Mouse (Mus musculus) testis, adult 2 months (tissue): Measurements from ENCODE around the gene Gsn.

Experiments used
- CTCF ChIP-seq: fragments of 200-500 bp; IDR thresholded peaks from 2 replicates; pipeline ENCODE4 v1.5.1; 2012; ENCODE audit warnings: low read depth, mild to moderate bottlenecking, inconsistent platforms, low read length, moderate library complexity; ENCODE audit not compliant: control insufficient read depth, insufficient read depth, insufficient replicate concordance
- POLR2A ChIP-seq: fragments of 200-500 bp; IDR thresholded peaks from 2 replicates; pipeline ENCODE4 v1.6.1; 2012; ENCODE audit warnings: low read depth, mild to moderate bottlenecking, inconsistent platforms, low read length, moderate library complexity; ENCODE audit not compliant: control insufficient read depth

- TF ChIP-seq CTCF, result no peak
- no peak for TF ChIP-seq POLR2A
Observed at GRCm38 (mm10) chr2:35269136-35269535, 13.0 kb downstream of the Gsn start.
